Mouse (Mus musculus): Measurements from ENCODE around the gene Trpt1. TPM values are rescaled to one million over a fixed set of nuclear protein-coding genes. Genes with fewer than 3 reads are reported as not detected.

Gene Trpt1
- polyA plus RNA-seq, 1 experiment from 2014 or later, result 10.1 TPM

DNA sequence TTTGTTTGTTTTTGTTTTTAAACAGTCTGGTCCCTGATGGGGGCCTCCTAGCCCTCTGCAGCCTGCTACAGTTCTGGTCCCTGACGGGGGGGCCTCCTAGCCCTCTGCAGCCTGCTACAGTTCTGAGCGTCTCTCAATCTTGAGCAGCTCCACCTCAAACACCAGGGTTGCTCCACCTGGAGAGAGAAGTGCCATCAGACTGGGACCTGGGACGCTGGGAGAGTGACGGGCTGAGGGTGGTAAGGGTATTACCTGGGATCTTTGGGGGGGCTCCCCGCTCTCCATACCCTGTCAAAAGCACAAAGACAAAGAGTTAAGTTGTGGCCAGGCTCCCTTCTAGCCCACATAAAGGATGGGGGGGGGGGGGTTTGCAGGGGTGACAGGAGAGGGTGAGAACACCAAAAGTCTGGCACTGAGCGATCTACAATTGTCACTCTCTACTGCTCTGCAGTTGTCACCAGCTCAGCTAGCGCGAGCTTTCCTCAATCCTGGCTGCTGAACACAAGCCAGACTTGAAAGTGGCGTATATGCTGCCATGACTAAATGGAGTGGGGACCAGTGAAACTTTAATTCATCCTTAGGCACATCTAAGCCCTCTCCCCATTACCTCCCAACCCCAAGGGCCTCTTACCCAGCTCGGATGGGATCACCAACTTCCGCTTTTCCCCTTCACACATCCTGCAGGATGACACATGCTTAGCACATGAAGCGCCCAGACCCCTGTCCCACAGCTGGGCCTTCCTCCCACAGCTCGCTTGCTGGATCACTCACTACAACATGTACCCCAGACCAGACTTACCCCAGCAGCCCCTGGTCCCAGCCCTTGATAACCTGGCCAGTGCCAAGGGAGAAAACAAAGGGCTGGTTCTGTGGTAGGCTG, 17.9 kb upstream of the Trpt1 start:
- 71% methylated on average over 13 of the region's 13 CpGs for WGBS
- no peak for ATAC-seq (ENCODE audit: insufficient read depth, low FRiP score, low read depth)
- H3K27ac ChIP-seq, result peak overlapping the region; percentile 1; the same call in 1 of the 2 replicates
- no peaks in the 10 kb centered on the region for H3K27me3 ChIP-seq (replicated peaks)
- H3K36me3 ChIP-seq, result peaks cover 11% of the 10 kb centered on the region; the same call in 1 of the 2 replicates
- H3K4me1 ChIP-seq, result peaks cover 42% of the 10 kb centered on the region
- H3K4me3 ChIP-seq (replicated peaks), result peak overlapping the region; percentile 75
- 0 out of 2 replicates have a peak overlapping the region, but pooled peaks have one; percentile 1 for H3K9ac ChIP-seq
- H3K9me3 ChIP-seq, result no peaks in the 10 kb centered on the region
- H3K4me2 ChIP-seq, result peak overlapping the region; percentile 89

DNA sequence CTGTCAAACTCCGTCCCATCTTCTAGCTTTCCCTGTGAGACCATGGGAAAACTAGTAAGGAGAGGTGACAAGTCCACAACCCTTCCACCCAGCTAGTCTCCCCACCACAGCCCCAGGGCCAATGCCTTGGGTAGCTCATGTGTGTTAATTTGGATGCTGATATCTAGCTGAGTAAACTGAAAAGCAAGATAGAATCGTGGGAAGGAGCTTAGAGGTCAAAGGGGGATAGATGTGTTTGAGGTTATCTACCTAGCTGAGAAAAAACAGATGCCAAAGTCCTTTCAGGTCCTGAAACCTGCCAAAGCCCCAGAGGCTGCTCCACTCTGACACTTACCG, 17.3 kb upstream of the Trpt1 start:
- Histone ChIP-seq H3K36me3 (peaks cover 15% of the 10 kb centered on the region; the same call in 1 of the 2 replicates), H3K27me3 (replicated peaks) (no peaks in the 10 kb centered on the region), H3K27ac (peak overlapping the region; percentile 1; the same call in 1 of the 2 replicates), H3K4me1 (peaks cover 42% of the 10 kb centered on the region), H3K9me3 (no peaks in the 10 kb centered on the region), H3K9ac (0 out of 2 replicates have a peak overlapping the region, but pooled peaks have one; percentile 1), H3K4me2 (peak overlapping the region; percentile 89), H3K4me3 (replicated peaks) (peak overlapping the region; percentile 75)
- no peak for ATAC-seq (ENCODE audit: insufficient read depth, low FRiP score, low read depth)
- WGBS, result 32% methylated on average over 3 of the region's 3 CpGs

DNA sequence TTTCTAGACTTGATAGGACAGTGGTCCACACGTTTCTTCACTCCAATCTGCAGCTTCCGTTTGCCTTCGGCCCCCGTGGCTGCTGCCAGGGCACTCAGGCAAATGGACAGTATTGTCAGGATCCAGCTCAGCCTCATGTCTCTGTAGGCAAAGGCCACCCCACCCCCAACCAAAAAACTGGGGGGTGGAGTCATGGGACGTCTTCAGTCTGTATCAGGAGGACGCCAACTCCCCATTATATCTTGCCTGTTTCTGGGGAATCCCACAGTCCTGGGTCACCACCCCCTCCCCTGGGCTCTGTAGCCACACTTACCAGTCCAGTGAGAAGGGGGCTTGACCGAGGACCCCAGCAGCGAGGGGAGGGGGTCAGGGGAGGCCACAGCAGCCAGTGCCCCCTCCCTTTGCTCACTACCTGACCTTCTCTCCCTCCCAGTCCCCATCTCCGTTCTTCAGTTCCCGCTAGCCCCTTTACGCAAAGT, 16.9 kb upstream of the Trpt1 start:
- 9% methylated on average over 11 of the region's 11 CpGs for WGBS

DNA sequence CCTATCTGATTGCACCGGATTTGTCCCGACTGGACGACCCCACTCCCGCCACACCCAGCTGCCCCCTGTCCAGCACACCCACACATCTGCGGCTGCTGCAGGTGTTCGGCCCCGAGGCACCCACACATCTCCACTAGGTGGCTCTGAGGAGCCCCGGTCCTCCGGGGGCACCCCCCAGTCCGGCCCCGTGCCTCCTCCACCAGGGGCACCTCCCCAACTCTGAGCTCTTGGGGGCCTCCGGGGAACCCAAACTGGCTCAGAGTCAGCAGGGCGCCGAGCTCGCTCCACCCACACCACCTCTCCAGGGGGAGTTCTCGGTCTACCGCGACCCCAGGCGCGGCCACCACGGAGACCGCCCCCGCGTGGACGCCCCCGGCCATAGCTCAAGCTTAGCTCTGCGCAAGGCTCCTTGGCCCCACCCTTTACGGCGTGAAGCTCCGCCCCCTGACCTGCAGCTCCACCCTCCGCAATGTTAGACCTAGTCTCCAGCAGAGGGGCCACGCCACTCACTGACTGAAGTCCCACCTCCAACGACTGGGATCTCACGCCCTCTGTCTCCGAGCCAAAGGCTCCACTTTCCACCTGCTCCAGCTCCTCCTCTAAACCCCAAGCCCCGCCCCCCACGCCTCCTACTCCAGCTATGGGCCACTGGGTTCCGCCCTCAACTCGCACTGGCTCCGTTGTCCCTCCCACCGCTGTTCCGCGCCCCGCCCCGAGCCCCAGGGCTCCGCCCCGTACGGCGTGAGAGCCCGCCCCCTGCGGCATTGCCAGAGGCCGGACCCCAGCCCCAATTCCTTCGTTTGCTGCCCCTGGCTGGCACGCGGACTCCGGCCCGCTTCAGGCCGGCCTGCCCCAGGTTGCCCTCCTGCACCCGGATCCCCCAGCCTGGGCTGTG, 16.2 kb upstream of the Trpt1 start:
- WGBS, result under 1% methylated on average over 59 of the region's 59 CpGs
- peak; percentile 91 for ATAC-seq (ENCODE audit: insufficient read depth, low FRiP score, low read depth)

More for the DNA sequence above, 16.9 kb upstream of the Trpt1 start:
- Histone ChIP-seq H3K27ac (peak overlapping the region; percentile 95), H3K4me1 (peaks cover 39% of the 10 kb centered on the region), H3K27me3 (replicated peaks) (no peaks in the 10 kb centered on the region), H3K9ac (peak overlapping the region; percentile 58), H3K9me3 (no peaks in the 10 kb centered on the region), H3K36me3 (peaks cover 20% of the 10 kb centered on the region; the same call in 1 of the 2 replicates), H3K4me3 (replicated peaks) (peak overlapping the region; percentile 75), H3K4me2 (peak overlapping the region; percentile 89)
- ATAC-seq (ENCODE audit: insufficient read depth, low FRiP score, low read depth), result no peak

DNA sequence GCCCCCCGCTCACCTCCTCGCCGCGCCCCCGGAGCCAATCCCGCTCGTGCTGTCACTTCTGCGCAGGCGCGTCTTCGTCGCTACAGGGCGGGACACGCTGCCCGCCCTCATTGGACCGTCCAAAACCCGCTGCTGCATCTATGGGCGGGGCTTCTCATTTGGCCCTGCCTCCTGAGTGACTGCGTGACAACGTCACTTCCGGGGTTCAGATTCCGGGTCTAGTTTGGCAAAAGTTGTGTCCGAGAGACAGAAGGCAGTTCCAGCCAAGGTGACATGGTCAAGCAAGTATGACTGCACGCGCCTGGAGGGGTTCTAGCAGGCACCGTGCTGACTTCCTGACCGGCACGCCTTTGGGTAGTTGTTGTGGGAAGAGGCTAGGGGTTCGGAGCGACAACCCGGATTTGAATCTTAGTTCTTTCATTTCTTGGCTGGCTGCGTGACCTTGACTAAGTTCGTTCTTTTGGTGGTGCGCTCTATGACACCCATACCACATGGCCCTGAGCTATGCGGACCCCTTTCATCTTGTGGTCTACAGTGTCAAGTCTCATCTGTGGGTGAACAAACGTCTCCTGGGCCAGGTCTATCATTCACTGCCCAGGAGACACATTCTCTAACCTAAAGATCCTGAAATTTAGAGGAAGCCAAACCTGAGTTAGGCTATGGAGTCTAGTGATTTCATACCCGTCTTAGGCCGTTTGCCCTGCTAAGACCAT, 15.4 kb upstream of the Trpt1 start, which contains the start of gene Fkbp2:
TSS of gene Fkbp2 (minus strand) at position 121 of the 713 bp plus-strand sequence.
- peak within 1 kb of the TSS; percentile 95 for H3K27ac ChIP-seq

More for the DNA sequence above, 16.2 kb upstream of the Trpt1 start:
- Histone ChIP-seq H3K27me3 (replicated peaks) (no peaks in the 10 kb centered on the region), H3K9me3 (no peaks in the 10 kb centered on the region), H3K4me1 (peaks cover 39% of the 10 kb centered on the region), H3K4me3 (replicated peaks) (peak overlapping the region; percentile 75), H3K27ac (peak overlapping the region; percentile 95), H3K36me3 (peaks cover 20% of the 10 kb centered on the region; the same call in 1 of the 2 replicates), H3K4me2 (peak overlapping the region; percentile 89), H3K9ac (peak overlapping the region; percentile 66)

DNA sequence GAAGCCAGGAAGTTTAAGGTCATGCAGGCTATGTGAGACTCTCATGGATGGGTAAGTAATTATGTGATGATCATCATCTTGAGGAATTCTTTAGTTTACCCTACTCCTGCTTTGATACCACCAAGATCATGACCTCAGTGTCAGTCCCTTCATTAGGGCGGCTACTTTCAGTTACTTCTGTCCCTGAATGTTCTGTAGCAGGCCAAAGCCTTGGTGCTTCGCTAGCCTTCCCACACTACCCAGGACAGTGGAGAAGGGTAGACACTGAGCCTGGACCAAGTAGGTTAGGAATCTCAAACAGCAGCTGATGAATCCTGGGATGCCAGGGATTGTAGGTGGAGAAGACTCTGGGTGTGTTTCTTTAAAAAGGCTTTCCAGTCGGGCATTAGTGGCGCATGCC, 14.5 kb upstream of the Trpt1 start:
- WGBS, result 89% methylated on average over 4 of the region's 4 CpGs

More for the DNA sequence above, 15.4 kb upstream of the Trpt1 start, which contains the start of gene Fkbp2:
- peak; percentile 87 for ATAC-seq (ENCODE audit: insufficient read depth, low FRiP score, low read depth)
- Histone ChIP-seq H3K9me3 (no peaks in the 10 kb centered on the region), H3K4me2 (peak within 1 kb of the TSS; percentile 89), H3K4me3 (replicated peaks) (peak within 1 kb of the TSS; percentile 75), H3K4me1 (peaks cover 39% of the 10 kb centered on the region), H3K27me3 (replicated peaks) (no peaks in the 10 kb centered on the region), H3K36me3 (peaks cover 22% of the 10 kb centered on the region; the same call in 1 of the 2 replicates), H3K9ac (peak within 1 kb of the TSS; percentile 66)
- 1% methylated on average over 38 of the region's 38 CpGs for WGBS

DNA sequence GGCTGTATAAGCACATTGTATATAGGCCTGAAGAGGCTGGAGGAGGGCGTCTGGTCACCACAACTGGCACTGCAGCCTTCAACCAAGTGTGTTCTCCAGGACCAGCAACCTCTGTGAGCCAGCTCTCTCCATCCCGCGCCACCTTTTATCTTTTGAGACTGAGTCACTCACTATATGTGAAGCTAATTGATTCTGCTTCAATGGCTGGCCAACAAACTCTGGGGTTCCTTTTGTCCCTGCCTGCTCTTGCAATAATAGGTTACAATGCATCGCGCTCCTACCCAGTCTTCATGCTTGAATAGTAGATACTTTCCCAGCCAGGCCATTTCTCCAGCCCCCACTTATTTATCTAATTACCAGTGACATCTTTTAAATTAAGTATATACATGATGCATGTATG, 12.3 kb upstream of the Trpt1 start:
- no peaks in the 10 kb centered on the region for H3K27me3 ChIP-seq (replicated peaks)
- no peaks in the 10 kb centered on the region for H3K9me3 ChIP-seq
- no peak overlapping the region for H3K4me2 ChIP-seq
- H3K36me3 ChIP-seq, result peaks cover 16% of the 10 kb centered on the region; the same call in 1 of the 2 replicates
- peaks cover 26% of the 10 kb centered on the region for H3K4me1 ChIP-seq
- ATAC-seq (ENCODE audit: insufficient read depth, low FRiP score, low read depth), result no peak
- H3K4me3 ChIP-seq (replicated peaks), result no peak overlapping the region
- no peak overlapping the region for H3K9ac ChIP-seq
- 92% methylated on average over 5 of the region's 5 CpGs for WGBS
- H3K27ac ChIP-seq, result no peak overlapping the region

More for the DNA sequence above, 14.5 kb upstream of the Trpt1 start:
- Histone ChIP-seq H3K36me3 (peaks cover 22% of the 10 kb centered on the region; the same call in 1 of the 2 replicates), H3K4me3 (replicated peaks) (0 out of 2 replicates have a peak overlapping the region, but pooled peaks have one; percentile 75), H3K27ac (peak overlapping the region; percentile 95; the same call in 1 of the 2 replicates), H3K9ac (no peak overlapping the region), H3K27me3 (replicated peaks) (no peaks in the 10 kb centered on the region), H3K9me3 (no peaks in the 10 kb centered on the region), H3K4me2 (peak overlapping the region; percentile 89), H3K4me1 (peaks cover 38% of the 10 kb centered on the region)
- no peak for ATAC-seq (ENCODE audit: insufficient read depth, low FRiP score, low read depth)

DNA sequence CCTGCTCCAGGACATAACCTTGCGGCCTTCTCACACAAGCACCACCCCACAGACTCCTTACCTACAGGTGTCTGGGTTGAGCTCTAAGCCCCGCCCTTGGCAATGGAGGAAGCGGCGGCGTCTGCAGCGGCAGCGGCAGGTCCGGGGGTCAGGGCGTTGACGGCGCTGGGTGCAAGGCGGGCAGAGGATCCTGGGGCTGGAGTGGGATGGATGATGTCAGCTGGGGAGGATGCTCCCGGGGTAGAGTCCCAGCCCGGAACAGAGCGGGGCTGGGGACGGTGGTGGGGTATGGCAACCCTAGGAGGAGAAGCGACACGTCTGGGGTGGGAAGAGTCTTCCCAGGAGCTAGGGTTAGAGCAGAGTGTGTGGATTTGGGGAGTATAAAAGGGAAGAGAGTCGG, 10.6 kb upstream of the Trpt1 start:
- H3K4me2 ChIP-seq, result no peak overlapping the region
- 81% methylated on average over 19 of the region's 19 CpGs for WGBS
- no peaks in the 10 kb centered on the region for H3K9me3 ChIP-seq
- ATAC-seq (ENCODE audit: insufficient read depth, low FRiP score, low read depth), result no peak
- H3K4me1 ChIP-seq, result peaks cover 18% of the 10 kb centered on the region
- peaks cover 16% of the 10 kb centered on the region; the same call in 1 of the 2 replicates for H3K36me3 ChIP-seq
- H3K9ac ChIP-seq, result no peak overlapping the region
- no peak overlapping the region for H3K27ac ChIP-seq
- H3K4me3 ChIP-seq (replicated peaks), result no peak overlapping the region
- H3K27me3 ChIP-seq (replicated peaks), result no peaks in the 10 kb centered on the region

DNA sequence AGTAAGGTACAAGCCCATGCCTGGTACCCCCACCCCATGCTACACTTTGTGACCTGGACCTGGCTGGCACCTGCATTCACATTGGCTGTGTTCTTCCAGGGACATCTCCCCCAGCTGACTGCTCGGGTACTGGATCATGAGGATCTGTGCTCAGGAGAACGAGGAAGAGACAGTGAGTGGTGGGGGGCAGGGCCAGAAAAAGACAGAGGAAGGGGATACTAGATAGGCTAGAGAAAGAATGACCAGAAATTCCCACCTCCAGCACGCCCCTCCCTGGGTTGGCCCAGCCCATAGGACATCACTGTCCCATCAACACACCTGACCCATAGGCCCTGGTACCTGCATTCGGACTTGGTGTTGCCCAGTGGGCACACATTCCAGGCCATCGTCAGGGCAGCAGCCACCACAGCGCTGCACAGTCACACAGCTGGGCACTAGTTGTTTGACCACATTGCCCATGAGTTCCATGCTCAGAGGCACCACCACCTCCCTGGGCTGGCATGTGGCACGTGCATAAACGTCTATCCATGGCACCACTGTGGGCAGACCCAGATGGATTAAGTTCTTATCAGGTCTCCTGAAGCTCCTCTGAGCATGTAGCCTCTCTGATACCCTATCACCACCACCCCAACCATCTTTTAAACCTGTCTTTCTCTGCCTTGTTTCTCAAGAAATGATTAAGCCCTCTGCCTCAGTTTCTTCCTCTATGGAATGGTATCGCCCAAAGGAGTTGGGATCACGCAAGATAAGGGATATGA, 9.8 kb upstream of the Trpt1 start:
- peak overlapping the region; percentile 97; the same call in 1 of the 2 replicates for H3K9ac ChIP-seq
- ATAC-seq (ENCODE audit: insufficient read depth, low FRiP score, low read depth), result peak; percentile 10; the same call in 1 of the 2 replicates
- no peaks in the 10 kb centered on the region for H3K9me3 ChIP-seq
- no peak overlapping the region for H3K27ac ChIP-seq
- H3K36me3 ChIP-seq, result peaks cover 16% of the 10 kb centered on the region; the same call in 1 of the 2 replicates
- H3K27me3 ChIP-seq (replicated peaks), result no peaks in the 10 kb centered on the region
- peak overlapping the region; percentile 79 for H3K4me2 ChIP-seq
- H3K4me1 ChIP-seq, result peaks cover 15% of the 10 kb centered on the region
- peak overlapping the region; percentile 88 for H3K4me3 ChIP-seq (replicated peaks)
- WGBS, result 74% methylated on average over 10 of the region's 10 CpGs
